Mouse (Mus musculus): Measurements from ENCODE around the gene Pigr. TPM values are rescaled to one million over a fixed set of nuclear protein-coding genes. Genes with fewer than 3 reads are reported as not detected.

Pigr gene
- not detected in 2 replicates for polyA plus RNA-seq (2014; fragmentation: Nextera tagmentation; extraction: Ambion mirVana)

GRCm38 (mm10) chr1:130826448-130826847 is at the start of gene Pigr:
Pigr (plus strand) TSS chr1:130826684.
- no peak within 1 kb of the TSS for H3K4me3 ChIP-seq (ENCODE audit: low read depth, low read length)
- H3K9ac ChIP-seq (ENCODE audit: low read length): no peak within 1 kb of the TSS
- no peak within 1 kb of the TSS for H3K27ac ChIP-seq (ENCODE audit: low read depth, low read length)
- no peaks in the 10 kb centered on the region for H3K36me3 ChIP-seq (ENCODE audit: control insufficient read depth, insufficient read depth, low read length)
- no peak for ATAC-seq (ENCODE audit: insufficient read depth, low FRiP score, low TSS enrichment)
- H3K4me2 ChIP-seq (ENCODE audit: low read depth): no peak within 1 kb of the TSS
- H3K9me3 ChIP-seq (ENCODE audit: control insufficient read depth, low read length): no peaks in the 10 kb centered on the region
- 88% methylated on average over 5 of the region's 5 CpGs for WGBS
- DNase-seq (ENCODE audit: low spot score): no peak
- H3K27me3 ChIP-seq (ENCODE audit: control insufficient read depth, insufficient read depth, low read length): no peaks in the 10 kb centered on the region
- no peaks in the 10 kb centered on the region for H3K4me1 ChIP-seq (ENCODE audit: control insufficient read depth, insufficient read depth, low read length)

GRCm38 (mm10) chr1:130779867-130780266 is 46.6 kb upstream of the Pigr start:
- H3K4me1 ChIP-seq (ENCODE audit: control insufficient read depth, insufficient read depth, low read length): no peaks in the 10 kb centered on the region
- no peak overlapping the region for H3K27ac ChIP-seq (ENCODE audit: low read depth, low read length)
- H3K4me3 ChIP-seq (ENCODE audit: low read depth, low read length): no peak overlapping the region
- 89% methylated on average over 3 of the region's 3 CpGs for WGBS
- no peaks in the 10 kb centered on the region for H3K27me3 ChIP-seq (ENCODE audit: control insufficient read depth, insufficient read depth, low read length)
- no peak overlapping the region for H3K9ac ChIP-seq (ENCODE audit: low read length)
- no peak overlapping the region for H3K4me2 ChIP-seq (ENCODE audit: low read depth)
- DNase-seq (ENCODE audit: low spot score): no peak
- H3K9me3 ChIP-seq (ENCODE audit: control insufficient read depth, low read length): no peaks in the 10 kb centered on the region
- ATAC-seq (ENCODE audit: insufficient read depth, low FRiP score, low TSS enrichment): no peak
- H3K36me3 ChIP-seq (ENCODE audit: control insufficient read depth, insufficient read depth, low read length): no peaks in the 10 kb centered on the region

- no peak overlapping the region for H3K27ac ChIP-seq (ENCODE audit: low read depth, low read length)
- DNase-seq (ENCODE audit: low spot score): no peak
- WGBS: 39% methylated on average over 4 of the region's 4 CpGs
- H3K4me3 ChIP-seq (ENCODE audit: low read depth, low read length): no peak overlapping the region
- H3K9me3 ChIP-seq (ENCODE audit: control insufficient read depth, low read length): no peaks in the 10 kb centered on the region
- no peaks in the 10 kb centered on the region for H3K36me3 ChIP-seq (ENCODE audit: control insufficient read depth, insufficient read depth, low read length)
- no peak for ATAC-seq (ENCODE audit: insufficient read depth, low FRiP score, low TSS enrichment)
- no peak overlapping the region for H3K4me2 ChIP-seq (ENCODE audit: low read depth)
- no peaks in the 10 kb centered on the region for H3K4me1 ChIP-seq (ENCODE audit: control insufficient read depth, insufficient read depth, low read length)
- no peak overlapping the region for H3K9ac ChIP-seq (ENCODE audit: low read length)
- no peaks in the 10 kb centered on the region for H3K27me3 ChIP-seq (ENCODE audit: control insufficient read depth, insufficient read depth, low read length)
Observed at GRCm38 (mm10) chr1:130784054-130784453, 42.4 kb upstream of the Pigr start.

GRCm38 (mm10) chr1:130787001-130787400 is 39.5 kb upstream of the Pigr start:
- Histone ChIP-seq H3K4me2 (ENCODE audit: low read depth) (no peak overlapping the region), H3K27ac (ENCODE audit: low read depth, low read length) (no peak overlapping the region), H3K9me3 (ENCODE audit: control insufficient read depth, low read length) (no peaks in the 10 kb centered on the region), H3K9ac (ENCODE audit: low read length) (no peak overlapping the region), H3K4me1 (ENCODE audit: control insufficient read depth, insufficient read depth, low read length) (no peaks in the 10 kb centered on the region), H3K36me3 (ENCODE audit: control insufficient read depth, insufficient read depth, low read length) (no peaks in the 10 kb centered on the region), H3K27me3 (ENCODE audit: control insufficient read depth, insufficient read depth, low read length) (no peaks in the 10 kb centered on the region), H3K4me3 (ENCODE audit: low read depth, low read length) (no peak overlapping the region)
- 38% methylated on average over 4 of the region's 4 CpGs for WGBS
- DNase-seq (ENCODE audit: low spot score) (no peak), ATAC-seq (ENCODE audit: insufficient read depth, low FRiP score, low TSS enrichment) (no peak)

- Histone ChIP-seq H3K9ac (ENCODE audit: low read length) (no peak overlapping the region), H3K27ac (ENCODE audit: low read depth, low read length) (no peak overlapping the region), H3K36me3 (ENCODE audit: control insufficient read depth, insufficient read depth, low read length) (no peaks in the 10 kb centered on the region), H3K4me3 (ENCODE audit: low read depth, low read length) (no peak overlapping the region), H3K4me1 (ENCODE audit: control insufficient read depth, insufficient read depth, low read length) (no peaks in the 10 kb centered on the region), H3K9me3 (ENCODE audit: control insufficient read depth, low read length) (no peaks in the 10 kb centered on the region), H3K27me3 (ENCODE audit: control insufficient read depth, insufficient read depth, low read length) (no peaks in the 10 kb centered on the region), H3K4me2 (ENCODE audit: low read depth) (no peak overlapping the region)
- DNase-seq (ENCODE audit: low spot score) (no peak), ATAC-seq (ENCODE audit: insufficient read depth, low FRiP score, low TSS enrichment) (no peak)
- 61% methylated on average over 3 of the region's 3 CpGs for WGBS
Observed at GRCm38 (mm10) chr1:130789512-130790451, 36.7 kb upstream of the Pigr start.

GRCm38 (mm10) chr1:130795331-130795730 is 31.2 kb upstream of the Pigr start:
- Histone ChIP-seq H3K4me1 (ENCODE audit: control insufficient read depth, insufficient read depth, low read length) (no peaks in the 10 kb centered on the region), H3K4me2 (ENCODE audit: low read depth) (no peak overlapping the region), H3K36me3 (ENCODE audit: control insufficient read depth, insufficient read depth, low read length) (no peaks in the 10 kb centered on the region), H3K9ac (ENCODE audit: low read length) (no peak overlapping the region), H3K27ac (ENCODE audit: low read depth, low read length) (no peak overlapping the region), H3K9me3 (ENCODE audit: control insufficient read depth, low read length) (no peaks in the 10 kb centered on the region), H3K27me3 (ENCODE audit: control insufficient read depth, insufficient read depth, low read length) (no peaks in the 10 kb centered on the region), H3K4me3 (ENCODE audit: low read depth, low read length) (no peak overlapping the region)
- DNase-seq (ENCODE audit: low spot score) (no peak), ATAC-seq (ENCODE audit: insufficient read depth, low FRiP score, low TSS enrichment) (no peak)
- 75% methylated on average over 2 of the region's 2 CpGs for WGBS

GRCm38 (mm10) chr1:130796967-130797684 is 29.4 kb upstream of the Pigr start:
- peak; percentile 37 for DNase-seq (ENCODE audit: low spot score)
- Histone ChIP-seq H3K9me3 (ENCODE audit: control insufficient read depth, low read length) (no peaks in the 10 kb centered on the region), H3K27ac (ENCODE audit: low read depth, low read length) (no peak overlapping the region), H3K4me3 (ENCODE audit: low read depth, low read length) (no peak overlapping the region), H3K4me1 (ENCODE audit: control insufficient read depth, insufficient read depth, low read length) (no peaks in the 10 kb centered on the region), H3K9ac (ENCODE audit: low read length) (no peak overlapping the region), H3K4me2 (ENCODE audit: low read depth) (no peak overlapping the region), H3K36me3 (ENCODE audit: control insufficient read depth, insufficient read depth, low read length) (no peaks in the 10 kb centered on the region), H3K27me3 (ENCODE audit: control insufficient read depth, insufficient read depth, low read length) (no peaks in the 10 kb centered on the region)
- no peak for ATAC-seq (ENCODE audit: insufficient read depth, low FRiP score, low TSS enrichment)
- 84% methylated on average over 8 of the region's 8 CpGs for WGBS

- WGBS: 67% methylated on average over 6 of the region's 6 CpGs
- Histone ChIP-seq H3K36me3 (ENCODE audit: control insufficient read depth, insufficient read depth, low read length) (no peaks in the 10 kb centered on the region), H3K9me3 (ENCODE audit: control insufficient read depth, low read length) (no peaks in the 10 kb centered on the region), H3K4me3 (ENCODE audit: low read depth, low read length) (no peak overlapping the region), H3K27ac (ENCODE audit: low read depth, low read length) (no peak overlapping the region), H3K9ac (ENCODE audit: low read length) (no peak overlapping the region), H3K4me2 (ENCODE audit: low read depth) (no peak overlapping the region), H3K4me1 (ENCODE audit: control insufficient read depth, insufficient read depth, low read length) (no peaks in the 10 kb centered on the region), H3K27me3 (ENCODE audit: control insufficient read depth, insufficient read depth, low read length) (no peaks in the 10 kb centered on the region)
- ATAC-seq (ENCODE audit: insufficient read depth, low FRiP score, low TSS enrichment) (no peak), DNase-seq (ENCODE audit: low spot score) (no peak)
Observed at GRCm38 (mm10) chr1:130798037-130798436, 28.4 kb upstream of the Pigr start.
